ENCODE assay signal across 26 mouse cellular contexts in the genomic region with DNA sequence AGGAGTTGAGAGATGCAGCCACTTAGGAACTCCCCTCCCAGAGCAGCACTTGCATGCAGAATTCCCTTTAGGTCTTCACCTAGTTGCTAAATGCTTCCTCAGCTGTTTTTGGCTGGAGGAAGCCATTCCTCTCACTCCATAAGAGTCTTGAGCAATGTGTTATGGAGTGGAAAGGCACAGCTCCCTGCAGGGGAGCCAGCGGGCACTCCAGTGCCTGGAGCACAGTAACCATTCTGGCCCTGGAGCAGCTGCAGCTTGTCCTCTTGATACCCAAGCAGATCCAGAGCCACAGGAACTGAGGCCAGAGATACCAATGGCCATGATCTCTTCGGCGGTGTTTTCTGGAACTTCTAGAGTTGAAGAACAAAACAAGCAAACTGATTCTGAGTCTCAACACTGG. TPM values are rescaled to one million over a fixed set of nuclear protein-coding genes. Genes with fewer than 3 reads are reported as not detected.
A peak's percentile ranks its signal among the peaks of the same experiment; 100 is the strongest.
DNase-seq lines count a peak whose midpoint lies in the region; ATAC-seq and TF ChIP-seq lines count a peak whose summit lies in the region.
"Had no signal": no experiment of that assay in that cellular context is flagged by ENCODE, and none has a peak within 500 bp of the region (broad histone marks: within the 10 kb centered on the region; RNA-seq: fewer than 3 reads in every experiment).

No protein-coding gene starts in this region.

- H3K9me3 ChIP-seq in forebrain, embryonic 14.5 days (replicated peaks; ENCODE audit: control insufficient read depth, low read length) = no peaks in the 10 kb centered on the region
- H3K9me3 ChIP-seq: embryonic facial prominence, embryonic 12.5 days; forebrain, embryonic 15.5 days; hindbrain, embryonic 12.5 days; limb, embryonic 10.5 days; limb, embryonic 15.5 days had no signal

- no peak overlapping the region for H3K9ac ChIP-seq in forebrain, embryonic 14.5 days (ENCODE audit: low read length)
- H3K9ac ChIP-seq: embryonic facial prominence, embryonic 12.5 days; forebrain, embryonic 15.5 days; hindbrain, embryonic 12.5 days; limb, embryonic 15.5 days; liver, embryonic 14.5 days had no signal

- H3K4me3 ChIP-seq in gastrocnemius, adult 2 months = no peak overlapping the region
- H3K4me3 ChIP-seq in forebrain, embryonic 14.5 days (ENCODE audit: low read depth, low read length) = no peak overlapping the region
- H3K4me3 ChIP-seq: embryonic facial prominence, embryonic 12.5 days; forebrain, embryonic 15.5 days; hindbrain, embryonic 12.5 days; limb, embryonic 10.5 days; limb, embryonic 15.5 days had no signal

- CTCF ChIA-PET in Patski (lab: Charles Lee) = interaction anchor here (0.7 kb wide), 1 partner anchor 9 kb away, joined by 3 read pairs; no protein-coding TSS in a partner anchor

- intact Hi-C loops in gastrocnemius, adult 2 months (cut with DNase I) = no loop called here
- intact Hi-C loops in gastrocnemius, postnatal 14 days (cut with DNase I; ENCODE audit: low total_unique reads) = no loop called here

- no peaks in the 10 kb centered on the region for H3K27me3 ChIP-seq in Patski
- H3K27me3 ChIP-seq in forebrain, embryonic 14.5 days (replicated peaks; ENCODE audit: control insufficient read depth, insufficient read depth, low read length) = no peaks in the 10 kb centered on the region
- H3K27me3 ChIP-seq: embryonic facial prominence, embryonic 12.5 days; forebrain, embryonic 15.5 days; hindbrain, embryonic 12.5 days; limb, embryonic 15.5 days had no signal

- WGBS in forebrain, embryonic 14.5 days = 96% methylated on average over 3 of the region's 3 CpGs

- DNase-seq in gastrocnemius, adult 2 months = peak; percentile 47
- no peak for DNase-seq in gastrocnemius, postnatal 14 days
- DNase-seq in 3T3-L1 (ENCODE audit: low read depth, low spot score) = peak; percentile 27
- DNase-seq in Patski (ENCODE audit: low read depth, low spot score) = no peak
- DNase-seq in lung, postnatal 25 days (ENCODE audit: low spot score) = peak; percentile 39
- DNase-seq in forebrain, embryonic 14.5 days (ENCODE audit: low spot score) = no peak
- DNase-seq in frontal cortex, postnatal 25 days (ENCODE audit: low spot score in 2 of 2) = no peak
- DNase-seq: B cell, adult 2 months; embryo, embryonic 11 days; heart, adult 18-20 months; heart, postnatal 36 days; kidney, adult 9 months; kidney, postnatal 14 days; layer of hippocampus, adult 9-11 months; right cerebral cortex, postnatal 4 days; thymus, postnatal 4 days had no signal

- 0 out of 2 replicates have a peak overlapping the region, but pooled peaks have one; percentile 16 for H3K27ac ChIP-seq in gastrocnemius, adult 2 months
- no peak overlapping the region for H3K27ac ChIP-seq in forebrain, embryonic 14.5 days (ENCODE audit: low read depth, low read length)
- H3K27ac ChIP-seq: embryonic facial prominence, embryonic 12.5 days; forebrain, embryonic 15.5 days; hindbrain, embryonic 12.5 days; limb, embryonic 10.5 days; limb, embryonic 15.5 days; liver, embryonic 14.5 days had no signal

- TF ChIP-seq CTCF in gastrocnemius, adult 2 months (IDR thresholded peaks at IDR 0.05) = no peak
- TF ChIP-seq CTCF in Patski (IDR thresholded peaks at IDR 0.05) = no peak

- peak; percentile 65 for ATAC-seq in Patski
- ATAC-seq in forebrain, embryonic 14.5 days = no peak
- ATAC-seq: forebrain, embryonic 15.5 days; intestine, embryonic 16.5 days; midbrain, embryonic 16.5 days had no signal

- POLR2A ChIA-PET in Patski (lab: Charles Lee) = no interaction called here

- H3K4me1 ChIP-seq in forebrain, embryonic 14.5 days (ENCODE audit: control insufficient read depth, insufficient read depth, low read length) = no peaks in the 10 kb centered on the region
- H3K4me1 ChIP-seq: embryonic facial prominence, embryonic 12.5 days; forebrain, embryonic 15.5 days; hindbrain, embryonic 12.5 days; limb, embryonic 10.5 days; limb, embryonic 15.5 days had no signal

- H3K36me3 ChIP-seq in forebrain, embryonic 14.5 days (ENCODE audit: control insufficient read depth, insufficient read depth, low read length) = no peaks in the 10 kb centered on the region
- H3K36me3 ChIP-seq: embryonic facial prominence, embryonic 12.5 days; forebrain, embryonic 15.5 days; hindbrain, embryonic 12.5 days; limb, embryonic 10.5 days; limb, embryonic 15.5 days had no signal

- in situ Hi-C loops in Patski (cut with MboI; ENCODE audit: low pct_unique_long_range_greater_than_20kb) = no loop called here

- H3K4me2 ChIP-seq in forebrain, embryonic 14.5 days (ENCODE audit: low read length) = no peak overlapping the region
- H3K4me2 ChIP-seq: embryonic facial prominence, embryonic 12.5 days; forebrain, embryonic 15.5 days; heart, embryonic 11.5 days; hindbrain, embryonic 12.5 days; limb, embryonic 15.5 days; midbrain, embryonic 11.5 days had no signal

RNA-seq across cellular contexts. Expression of gene Ehd3, which starts 32.7 kb away (rescaled TPM):
- total RNA-seq in gastrocnemius, adult 2 months (2021) = 1 to 10 TPM; 3.4 to 5.9 TPM
- 1 to 10 TPM; 4.9 to 5.0 TPM for total RNA-seq in gastrocnemius, postnatal 14 days (2021)
- polyA plus RNA-seq in Patski (2021) = 2.8 TPM
- 8.4 and 10.6 TPM in 2 replicates for polyA plus RNA-seq in forebrain, embryonic 14.5 days (2014; fragmentation: Nextera tagmentation; extraction: Ambion mirVana)

Comparison
In these comparisons a context has a peak if more than half of its experiments do, and no peak if none do; other contexts are left out.
1. DNase-seq: peak in gastrocnemius, adult 2 months (single experiment), 3T3-L1 (single experiment) and lung, postnatal 25 days (single experiment); none in gastrocnemius, postnatal 14 days (single experiment), Patski (single experiment), forebrain, embryonic 14.5 days (single experiment) and frontal cortex, postnatal 25 days (0 of 2).